Mouse (Mus musculus) kidney, adult 8-10 months (tissue): Measurements from ENCODE around the gene Tor1aip1.

Source experiments
- DNase-seq, 2 experiments: peaks; one replicate each; pipeline ENCODE4 v3.0.0; 2022

Gene Tor1aip1

GRCm38 (mm10) chr1:156028340-156028975 lies 7.8 kb downstream of the Tor1aip1 start:
- DNase-seq = no peak

- DNase-seq = no peak
Observed at GRCm38 (mm10) chr1:156027849-156028248, 8.4 kb downstream of the Tor1aip1 start.

GRCm38 (mm10) chr1:156024831-156025503 lies 11.3 kb downstream of the Tor1aip1 start:
- no peak for DNase-seq

- no peak for DNase-seq
Observed at GRCm38 (mm10) chr1:156020402-156020801, 15.9 kb downstream of the Tor1aip1 start.

GRCm38 (mm10) chr1:156019800-156020199 lies 16.5 kb downstream of the Tor1aip1 start:
- no peak for DNase-seq

DNA sequence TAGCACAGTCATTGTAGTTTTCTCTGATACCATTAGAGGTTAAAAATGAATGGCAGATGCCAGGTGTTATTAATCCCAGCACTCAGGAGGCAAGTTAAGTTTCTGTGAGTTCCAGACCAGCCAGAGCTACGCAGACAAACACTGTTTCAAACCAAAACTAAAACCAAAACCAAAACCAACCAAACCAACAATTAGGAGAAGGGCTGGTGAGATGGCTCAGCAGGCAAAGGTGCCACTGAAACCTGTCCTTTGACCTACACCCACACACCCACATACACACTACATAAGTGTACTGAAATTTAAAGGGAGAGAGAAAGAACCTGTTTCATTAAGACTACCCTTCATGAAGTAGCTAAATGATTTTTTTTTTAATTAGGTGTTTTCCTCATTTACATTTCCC lies 27.3 kb downstream of the Tor1aip1 start:
- DNase-seq = no peak

- DNase-seq = no peak
Observed at GRCm38 (mm10) chr1:156005906-156006305, 30.4 kb downstream of the Tor1aip1 start.

GRCm38 (mm10) chr1:156003201-156003935 lies 32.9 kb downstream of the Tor1aip1 start:
- DNase-seq = peak; percentile 72 to 74

- DNase-seq = no peak
Observed at GRCm38 (mm10) chr1:156002366-156002765, 33.9 kb downstream of the Tor1aip1 start.

DNA sequence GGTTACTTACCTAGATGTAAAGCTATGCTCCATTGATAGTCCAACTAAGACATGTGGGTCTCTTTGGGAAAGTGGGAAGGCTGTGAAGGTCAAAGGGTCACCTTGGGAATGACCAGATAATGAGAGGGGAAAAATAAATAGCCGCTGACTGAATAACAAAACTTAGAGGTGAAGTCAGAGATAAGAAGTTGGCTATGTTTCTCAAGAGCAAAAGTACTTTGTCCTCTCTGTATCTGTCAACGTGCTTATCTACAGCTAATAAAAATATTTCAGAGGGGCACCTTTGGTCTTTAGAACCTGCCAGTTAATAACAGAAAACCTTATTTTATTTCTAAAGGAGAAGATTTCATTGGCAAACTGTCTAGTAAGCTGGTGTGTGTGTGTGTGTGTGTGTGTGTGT lies 40.7 kb downstream of the Tor1aip1 start:
- no peak for DNase-seq

DNA sequence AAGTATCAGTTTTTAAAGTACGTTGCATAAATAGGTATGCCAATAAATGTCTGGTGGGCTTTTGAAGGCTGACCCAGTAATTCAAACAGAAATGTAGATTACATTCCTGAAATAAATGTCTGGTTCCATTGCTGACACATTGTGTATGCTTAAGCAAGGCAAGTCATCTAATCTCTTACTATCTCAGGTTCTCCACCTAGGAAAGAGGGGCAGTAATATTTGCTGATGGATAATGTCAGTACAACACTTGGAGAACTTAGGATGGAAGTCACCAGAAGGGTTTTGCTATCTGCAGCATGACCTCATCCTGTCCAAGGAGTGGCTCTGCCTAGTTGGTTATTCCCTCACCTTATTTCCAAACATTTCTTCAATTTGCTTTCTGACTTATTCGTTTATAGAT lies 41.8 kb downstream of the Tor1aip1 start:
- DNase-seq = no peak

- no peak for DNase-seq
Observed at GRCm38 (mm10) chr1:155990391-155990790, 45.9 kb downstream of the Tor1aip1 start.

DNA sequence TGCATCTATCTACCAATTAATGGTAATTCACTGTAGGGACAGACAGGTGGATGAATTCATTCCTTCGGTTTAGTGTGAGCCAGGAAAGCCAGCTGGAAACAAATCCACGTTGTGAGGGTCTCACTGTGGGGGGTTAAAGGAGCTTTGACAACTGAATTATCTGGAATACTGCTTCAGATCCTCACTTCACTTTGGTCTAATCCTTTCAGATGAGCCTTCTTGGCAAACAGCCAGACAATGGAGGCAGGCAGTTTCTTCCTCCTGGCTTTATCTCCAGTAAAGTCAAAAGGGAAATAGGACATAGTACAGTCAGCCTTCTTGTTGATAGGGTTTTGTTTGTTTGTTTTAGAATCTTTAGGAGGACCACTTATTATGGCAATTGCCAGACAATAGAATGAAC lies 46.9 kb downstream of the Tor1aip1 start:
- no peak for DNase-seq

DNA sequence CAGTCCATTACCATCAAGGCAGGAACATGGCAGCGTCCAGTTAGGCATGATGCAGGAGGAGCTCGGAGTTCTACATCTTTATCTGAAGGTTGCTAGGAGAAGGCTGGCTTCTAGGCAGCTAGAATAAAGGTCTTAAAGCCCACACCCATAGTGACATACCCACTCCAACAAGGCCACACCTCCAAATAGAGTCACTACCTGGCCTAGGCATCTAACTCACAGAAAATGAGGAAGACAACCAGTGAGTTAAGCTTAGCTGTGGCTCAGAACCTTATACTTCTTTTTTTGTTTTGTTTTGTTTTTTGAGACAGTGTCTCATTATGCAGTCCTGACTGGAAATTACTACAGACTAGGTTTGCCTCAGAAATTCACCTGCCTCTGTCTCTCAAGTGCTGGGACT lies 48.7 kb downstream of the Tor1aip1 start:
- DNase-seq = no peak

DNA sequence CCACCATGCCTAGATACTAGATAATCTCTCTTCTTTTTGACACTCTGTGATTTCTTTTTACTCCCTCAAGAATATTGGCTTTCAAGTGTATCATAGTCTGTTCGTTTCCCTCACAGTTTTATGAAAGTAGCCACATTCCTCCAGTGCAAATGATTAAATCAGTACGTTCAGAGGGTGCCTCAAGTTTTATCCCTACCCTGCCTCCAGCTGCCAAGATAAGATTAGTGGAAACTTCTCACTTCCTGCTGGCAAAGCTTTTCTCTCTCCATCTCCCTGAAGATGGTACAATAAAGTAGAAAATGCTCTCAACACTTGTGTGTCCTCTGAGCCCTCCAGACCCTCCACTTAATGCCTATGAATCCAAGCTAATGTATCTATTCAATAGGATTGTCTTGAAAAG lies 61.3 kb downstream of the Tor1aip1 start:
- no peak for DNase-seq

DNA sequence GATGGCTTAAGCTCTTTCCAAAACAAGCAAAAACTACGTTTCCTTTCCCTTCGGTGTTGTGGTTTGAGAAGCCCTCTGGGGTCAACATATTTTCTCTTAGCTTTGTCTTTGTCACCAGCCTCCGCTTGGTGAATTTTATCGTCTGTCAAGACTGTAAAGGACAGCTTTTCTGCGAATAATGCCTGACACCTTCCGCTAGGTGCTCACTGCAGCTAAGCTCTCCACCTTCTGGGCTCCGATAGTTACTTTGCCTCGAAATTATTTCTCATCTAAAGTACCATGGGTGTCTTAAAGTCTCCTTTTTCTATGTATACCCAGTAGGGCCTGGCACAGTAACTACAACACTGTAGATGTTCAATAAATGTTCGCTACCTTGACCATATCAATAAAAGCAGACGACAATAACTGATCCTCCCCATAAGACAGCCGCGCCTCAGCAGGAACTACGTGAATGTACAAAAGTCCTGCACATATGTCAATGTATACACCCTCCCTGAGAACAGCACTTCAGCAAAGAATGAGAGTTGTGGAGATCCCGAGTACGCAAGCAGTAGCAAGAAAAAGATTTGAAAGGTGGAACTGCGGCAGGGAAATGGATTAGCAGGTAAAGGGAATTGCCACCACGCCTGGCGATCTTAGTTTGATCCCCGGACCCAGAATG lies 62.4 kb downstream of the Tor1aip1 start:
- peak in 1 of 2 experiments; percentile 16 for DNase-seq

DNA sequence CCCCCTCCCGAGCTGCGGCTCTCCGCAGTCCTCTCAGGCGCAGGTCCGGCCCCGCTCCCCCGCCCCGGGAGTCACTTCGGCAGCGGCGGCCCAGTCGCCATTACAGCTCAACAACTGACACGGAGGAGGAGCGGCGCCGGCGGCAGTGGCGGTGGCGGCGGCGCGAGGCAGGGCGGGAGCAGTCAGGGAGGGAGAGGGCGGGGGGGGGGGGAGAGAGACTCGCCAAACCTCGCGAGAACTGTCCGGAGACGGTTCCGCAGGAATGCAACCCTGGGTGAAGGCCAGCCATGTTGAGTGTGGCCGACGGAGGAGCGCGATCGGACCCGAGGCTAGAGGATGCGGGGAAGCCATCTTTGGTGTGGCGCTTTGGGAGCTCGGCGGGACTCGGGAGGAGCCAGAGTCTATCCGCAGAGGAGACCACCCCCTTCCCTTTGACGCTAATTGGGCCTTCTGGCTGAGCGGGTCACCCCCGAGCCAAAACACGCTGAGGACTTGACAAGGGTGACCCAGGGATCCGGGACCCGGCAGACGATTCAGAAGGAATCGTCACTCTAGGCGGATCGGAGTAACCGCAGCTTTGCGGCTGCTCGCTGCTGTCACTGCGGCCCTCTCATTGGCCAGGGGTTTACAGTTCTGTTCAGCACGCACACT lies 63.1 kb downstream of the Tor1aip1 start, which contains the start of gene Cep350:
Gene Cep350, minus strand, starts transcription at position 188 of the 651 bp plus-strand sequence.
- peak; percentile 97 for DNase-seq

DNA sequence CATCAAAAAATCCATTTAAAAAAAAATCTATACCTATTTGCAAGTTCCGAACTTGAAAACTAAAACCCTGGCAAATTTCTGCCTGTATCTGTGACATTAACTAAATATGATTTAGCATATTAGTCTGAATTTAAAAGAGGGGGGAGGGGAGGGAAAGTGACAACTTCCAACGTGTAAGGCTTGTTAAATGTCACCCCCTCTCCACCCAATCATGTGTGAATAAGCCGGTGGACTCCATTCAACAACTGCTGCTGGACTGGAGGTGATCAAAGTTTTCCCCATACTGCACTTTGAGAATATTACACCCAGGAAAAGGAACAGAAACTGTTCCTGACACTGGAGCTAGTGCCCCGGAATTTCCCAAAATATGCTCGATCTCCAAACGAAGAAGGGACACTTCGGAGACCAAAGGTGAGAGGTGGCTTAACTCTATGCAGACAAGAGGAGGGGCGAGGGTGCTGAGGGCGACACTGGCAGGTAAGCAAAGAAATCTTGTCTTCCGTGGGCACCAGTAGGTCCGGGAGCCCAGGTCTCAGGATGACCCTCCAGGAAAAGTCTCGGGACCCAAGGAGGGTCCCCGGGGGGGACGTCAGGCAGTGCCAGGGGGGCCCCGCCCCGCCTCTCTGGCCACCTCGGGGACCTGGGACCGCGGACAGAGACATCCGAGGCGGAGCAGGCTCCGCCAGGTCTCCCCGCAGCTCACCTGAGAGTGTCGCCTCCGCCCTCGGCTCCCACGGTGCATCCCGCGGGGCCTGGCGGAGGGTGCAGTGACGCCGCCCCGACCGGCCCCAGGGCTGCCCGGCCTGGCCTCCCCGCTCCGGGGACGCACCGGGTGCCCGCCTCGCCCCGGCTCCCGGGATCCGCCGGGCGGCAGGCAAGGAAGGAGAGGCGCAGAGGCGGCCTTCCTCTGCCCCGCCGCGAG lies 63.9 kb downstream of the Tor1aip1 start:
- peak in 1 of 2 experiments; percentile 29 for DNase-seq
